Mouse (Mus musculus) hindbrain, embryonic 13.5 days (tissue): ENCODE measurements around the gene Nudt2. TPM values are rescaled to one million over a fixed set of nuclear protein-coding genes. Genes with fewer than 3 reads are reported as not detected.
A peak's percentile ranks its signal among the peaks of the same experiment; 100 is the strongest.

Experiments used
- ATAC-seq: fragments of 200-750 bp; cut with Nextera tagmentation; 2 replicates; pipeline ENCODE4 v1.8.0; 2017; ENCODE audit warnings: moderate TSS enrichment; ENCODE audit not compliant: low FRiP score
- H3K27ac ChIP-seq: fragments of 300-500 bp; sonication (generic); 2 replicates; pipeline ENCODE4 v1.5.1; 2015; ENCODE audit warnings: inconsistent platforms, mild to moderate bottlenecking, moderate library complexity
- H3K27me3 ChIP-seq: fragments of 300-500 bp; sonication (generic); 2 replicates; pipeline ENCODE4 v1.6.1; 2015; ENCODE audit warnings: mild to moderate bottlenecking, inconsistent platforms
- H3K36me3 ChIP-seq: fragments of 300-500 bp; sonication (generic); 2 replicates; pipeline ENCODE4 v1.6.1; 2015; ENCODE audit warnings: mild to moderate bottlenecking, inconsistent platforms
- H3K4me1 ChIP-seq: fragments of 300-500 bp; sonication (generic); replicated peaks from 2 replicates; pipeline ENCODE4 v1.6.1; 2015; ENCODE audit warnings: inconsistent platforms
- H3K4me2 ChIP-seq: fragments of 300-500 bp; sonication (generic); 2 replicates; pipeline ENCODE4 v1.6.1; 2015; ENCODE audit warnings: inconsistent platforms, mild to moderate bottlenecking, moderate library complexity
- H3K4me3 ChIP-seq: fragments of 300-500 bp; sonication (generic); 2 replicates; pipeline ENCODE4 v1.5.1; 2015; ENCODE audit warnings: mild to moderate bottlenecking, inconsistent platforms
- H3K9ac ChIP-seq: fragments of 300-500 bp; sonication (generic); 2 replicates; pipeline ENCODE4 v1.6.1; 2015; ENCODE audit warnings: mild to moderate bottlenecking, inconsistent platforms
- H3K9me3 ChIP-seq: fragments of 300-500 bp; sonication (generic); 2 replicates; pipeline ENCODE4 v1.6.1; 2016; ENCODE audit warnings: inconsistent platforms
- WGBS: fragments of 180-500 bp; shearing (Covaris S2); methylation state at CpG from one replicate; pipeline ENCODE4 v1.1.7; 2015; 5-methylcytosine and 5-hydroxymethylcytosine counted together
- polyA plus RNA-seq: library from polyadenylated mRNA; unstranded; fragments of >200 nt; fragmentation: Nextera tagmentation; extraction: Ambion mirVana; gene quantifications from 2 replicates; pipeline ENCODE4 v1.2.1, GENCODE M21; 2015

Gene Nudt2
- polyA plus RNA-seq, 1 experiment from 2014 or later = 60.4 TPM

GRCm38 (mm10) chr4:41527076-41527475, 62.1 kb downstream of the Nudt2 start:
- Histone ChIP-seq H3K9me3 (no peaks in the 10 kb centered on the region), H3K27me3 (no peaks in the 10 kb centered on the region), H3K27ac (peak overlapping the region; percentile 50), H3K9ac (peak overlapping the region; percentile 61), H3K4me1 (peaks cover 56% of the 10 kb centered on the region), H3K4me2 (peak overlapping the region; percentile 13; the same call in 1 of the 2 replicates), H3K36me3 (peaks cover 4% of the 10 kb centered on the region; the same call in 1 of the 2 replicates), H3K4me3 (no peak overlapping the region)
- 6% methylated on average over 13 of the region's 13 CpGs for WGBS
- 0 out of 2 replicates have a peak, but pooled peaks have one; percentile 5 for ATAC-seq

- H3K36me3 ChIP-seq = peaks cover 4% of the 10 kb centered on the region; the same call in 1 of the 2 replicates
- no peak for ATAC-seq
- H3K9me3 ChIP-seq = no peaks in the 10 kb centered on the region
- H3K27me3 ChIP-seq = no peaks in the 10 kb centered on the region
- no peak overlapping the region for H3K4me3 ChIP-seq
- peaks cover 59% of the 10 kb centered on the region for H3K4me1 ChIP-seq
- peak overlapping the region; percentile 61 for H3K27ac ChIP-seq
- H3K4me2 ChIP-seq = no peak overlapping the region
- 12% methylated on average over 8 of the region's 8 CpGs for WGBS
- peak overlapping the region; percentile 29; the same call in 1 of the 2 replicates for H3K9ac ChIP-seq
These were observed 63.0 kb downstream of the Nudt2 start for GRCm38 (mm10) chr4:41527996-41528395.

Other genes with a start within 250 kb of the Nudt2 start
- 51.1 and 53.1 TPM in 2 replicates for gene Ubap2, start 190.0 kb upstream of the Nudt2 start, polyA plus RNA-seq
- 81.7 and 82.6 TPM in 2 replicates for gene Dcaf12, start 150.3 kb upstream of the Nudt2 start, polyA plus RNA-seq
- gene Ubap1, start 116.2 kb upstream of the Nudt2 start, polyA plus RNA-seq = 70.4 and 71.8 TPM in 2 replicates
- gene Kif24, start 264 bp upstream of the Nudt2 start, polyA plus RNA-seq = 4.6 and 5.1 TPM in 2 replicates
- gene AI464131, start 37.9 kb downstream of the Nudt2 start, polyA plus RNA-seq = 7.0 TPM in 2 replicates
- gene 1110017D15Rik, start 52.2 kb downstream of the Nudt2 start, polyA plus RNA-seq = 9.8 and 17.9 TPM in 2 replicates
- 16.7 and 18.1 TPM in 2 replicates for gene Fam219a, start 104.4 kb downstream of the Nudt2 start, polyA plus RNA-seq
- gene Dnaic1, start 104.6 kb downstream of the Nudt2 start, polyA plus RNA-seq = 3.2 and 5.0 TPM in 2 replicates
- gene Enho, start 175.2 kb downstream of the Nudt2 start, polyA plus RNA-seq = 92.0 and 95.2 TPM in 2 replicates
- gene Cntfr, start 231.9 kb downstream of the Nudt2 start, polyA plus RNA-seq = 24.4 and 27.8 TPM in 2 replicates
- gene Il11ra1, start 234.8 kb downstream of the Nudt2 start, polyA plus RNA-seq = 47.6 and 48.5 TPM in 2 replicates
- 63.0 and 66.8 TPM in 2 replicates for gene Rpp25l, start 248.4 kb downstream of the Nudt2 start, polyA plus RNA-seq